Mouse (Mus musculus): ENCODE data around the gene Vmn1r40.

DNA sequence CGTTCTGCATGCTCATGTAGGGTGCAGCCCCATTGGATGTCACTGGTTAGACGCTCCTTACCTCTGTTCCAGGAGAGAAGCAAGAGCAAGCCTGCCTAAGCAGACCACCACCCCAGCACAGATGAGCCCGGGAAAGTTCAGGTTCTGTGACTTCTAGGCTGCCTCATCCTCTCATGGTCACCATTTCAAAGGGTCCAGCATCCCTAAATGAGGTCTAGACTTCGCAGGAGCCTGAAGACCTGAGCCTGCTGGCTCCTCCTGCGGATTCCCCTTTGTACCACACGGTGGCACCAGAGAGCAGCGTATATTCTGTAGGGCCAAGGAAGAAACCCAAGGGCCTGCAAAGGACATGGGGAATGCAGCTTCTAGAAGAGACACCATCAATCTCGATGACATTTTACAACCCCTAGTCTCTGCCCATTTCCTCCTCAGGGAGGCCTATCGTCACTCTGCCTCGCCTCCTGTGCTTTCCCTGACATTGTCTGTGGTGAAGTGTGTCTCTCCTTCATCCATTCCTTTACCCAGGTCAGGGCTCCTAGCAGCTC lies 28.0 kb upstream of the Vmn1r40 start:
- no peak for TF ChIP-seq CEBPB (IDR thresholded peaks at IDR 0.05; ENCODE audit: low read depth)
- TF ChIP-seq CTCF (IDR thresholded peaks at IDR 0.05; ENCODE audit: control insufficient read depth, insufficient read depth, insufficient read length) = peak; percentile 63
- no peak for TF ChIP-seq MYOD1 (IDR thresholded peaks at IDR 0.05; ENCODE audit: control insufficient read depth, insufficient read length, low read depth)
